In the genomic region with DNA sequence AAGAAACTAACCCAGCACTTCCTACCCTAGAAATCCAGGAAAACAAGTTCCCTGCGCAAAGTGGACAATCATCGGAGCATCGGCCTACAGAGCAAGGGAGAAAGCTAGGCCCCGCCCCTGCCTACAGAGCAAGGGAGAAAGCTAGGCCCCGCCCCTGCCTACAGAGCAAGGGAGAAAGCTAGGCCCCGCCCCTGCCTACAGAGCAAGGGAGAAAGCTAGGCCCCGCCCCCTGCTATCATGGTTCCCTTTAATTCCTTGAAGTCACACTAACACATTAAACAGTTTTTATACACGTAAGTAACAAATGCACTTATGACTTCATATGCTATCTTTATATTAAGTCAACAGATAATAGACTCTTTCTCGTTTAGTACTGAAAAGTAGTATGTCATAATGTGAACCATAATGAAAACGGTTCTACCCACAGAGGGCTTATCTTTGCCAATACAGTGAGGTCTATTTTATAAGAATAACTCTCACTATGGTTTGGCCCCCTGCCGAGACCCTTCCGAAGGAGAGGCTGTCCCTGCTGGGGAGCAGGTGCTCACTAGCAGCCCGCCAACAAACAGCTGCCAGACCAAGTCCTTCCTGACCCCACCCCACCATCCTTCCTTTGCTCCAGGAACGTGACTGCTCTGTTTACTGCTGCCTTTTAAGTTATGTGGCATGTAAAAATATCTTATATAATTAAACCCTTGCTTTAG, we compare ENCODE assay signal across 9 mouse cellular contexts.
DNase-seq lines count a peak whose midpoint lies in the region; ATAC-seq lines count a peak whose summit lies in the region.
"Had no signal": no experiment of that assay in that cellular context is flagged by ENCODE, and none has a peak within 500 bp of the region (broad histone marks: within the 10 kb centered on the region; RNA-seq: fewer than 3 reads in every experiment).

No protein-coding gene starts in this region.

- no peaks in the 10 kb centered on the region for H3K4me1 ChIP-seq in kidney, embryonic 16.5 days (ENCODE audit: insufficient read depth, low read length)
- no peaks in the 10 kb centered on the region for H3K4me1 ChIP-seq in hindbrain, embryonic 13.5 days (replicated peaks)
- H3K4me1 ChIP-seq: midbrain, embryonic 12.5 days had no signal

- no peak overlapping the region for H3K4me2 ChIP-seq in kidney, embryonic 16.5 days (replicated peaks; ENCODE audit: low read depth, low read length)
- H3K4me2 ChIP-seq in hindbrain, embryonic 13.5 days = no peak overlapping the region
- H3K4me2 ChIP-seq: midbrain, embryonic 12.5 days had no signal

- H3K4me3 ChIP-seq in kidney, embryonic 16.5 days (ENCODE audit: low read length) = no peak overlapping the region
- H3K4me3 ChIP-seq in hindbrain, embryonic 13.5 days = no peak overlapping the region
- H3K4me3 ChIP-seq: midbrain, embryonic 12.5 days had no signal

- H3K36me3 ChIP-seq in kidney, embryonic 16.5 days (ENCODE audit: insufficient read depth, low read length) = no peaks in the 10 kb centered on the region; the same call in 1 of the 2 replicates
- H3K36me3 ChIP-seq in hindbrain, embryonic 13.5 days = no peaks in the 10 kb centered on the region
- H3K36me3 ChIP-seq: midbrain, embryonic 12.5 days had no signal

- no peaks in the 10 kb centered on the region for H3K9me3 ChIP-seq in kidney, embryonic 16.5 days (ENCODE audit: low read length)
- H3K9me3 ChIP-seq in hindbrain, embryonic 13.5 days = no peaks in the 10 kb centered on the region
- H3K9me3 ChIP-seq: midbrain, embryonic 12.5 days had no signal

- no peak overlapping the region for H3K9ac ChIP-seq in kidney, embryonic 16.5 days (replicated peaks; ENCODE audit: low read length)
- no peak overlapping the region for H3K9ac ChIP-seq in hindbrain, embryonic 13.5 days
- H3K9ac ChIP-seq: midbrain, embryonic 12.5 days had no signal

- no peaks in the 10 kb centered on the region for H3K27me3 ChIP-seq in kidney, embryonic 16.5 days (ENCODE audit: insufficient read depth, low read length)
- no peaks in the 10 kb centered on the region for H3K27me3 ChIP-seq in hindbrain, embryonic 13.5 days
- H3K27me3 ChIP-seq: midbrain, embryonic 12.5 days had no signal

- ATAC-seq in kidney, embryonic 16.5 days (ENCODE audit: low FRiP score, low TSS enrichment) = no peak
- peak; percentile 84 to 91 for ATAC-seq in hematopoietic stem cell, adult 5-6 weeks (replicated peaks in 1 of 2; ENCODE audit: insufficient read depth in 1 of 2, low FRiP score in 2 of 2, low TSS enrichment in 1 of 2, low read depth in 1 of 2, poor library complexity in 2 of 2, severe bottlenecking in 2 of 2)
- ATAC-seq in hindbrain, embryonic 13.5 days (ENCODE audit: low FRiP score) = no peak; the same call in 1 of the 2 replicates

- 67% methylated on average over 14 of the region's 14 CpGs for WGBS in kidney, embryonic 16.5 days
- 55% methylated on average over 14 of the region's 14 CpGs for WGBS in hindbrain, embryonic 13.5 days

- H3K27ac ChIP-seq in kidney, embryonic 16.5 days (ENCODE audit: low read length) = no peak overlapping the region
- no peak overlapping the region for H3K27ac ChIP-seq in hindbrain, embryonic 13.5 days
- H3K27ac ChIP-seq: midbrain, embryonic 12.5 days had no signal

- peak; percentile 14 to 39 for DNase-seq in kidney, postnatal 4 days
- peak; percentile 6 for DNase-seq in c-Kit-positive CD71-negative TER-119-negative erythroid progenitor cells, embryonic 14.5 days (ENCODE audit: low read depth)
- peak; percentile 15 to 39 for DNase-seq in spleen, postnatal 36 days (ENCODE audit: low spot score in 2 of 2)
- no peak for DNase-seq in layer of hippocampus, postnatal 10 days (ENCODE audit: low spot score in 2 of 2)
- DNase-seq in adrenal gland, postnatal 10 days = no peak

Comparison
In these comparisons a context has a peak if more than half of its experiments do, and no peak if none do; other contexts are left out.
1. DNase-seq: peak in kidney, postnatal 4 days (2 of 2), c-Kit-positive CD71-negative TER-119-negative erythroid progenitor cells, embryonic 14.5 days (single experiment) and spleen, postnatal 36 days (2 of 2); none in layer of hippocampus, postnatal 10 days (0 of 2) and adrenal gland, postnatal 10 days (single experiment).
2. ATAC-seq: peak in hematopoietic stem cell, adult 5-6 weeks (2 of 2); none in kidney, embryonic 16.5 days (single experiment) and hindbrain, embryonic 13.5 days (single experiment).